Mouse (Mus musculus) Muller cell, postnatal 12 days (primary cell): ENCODE measurements at regions not wholly inside any gene's neighbourhood (a gene's known extent, or its start where the extent isn't known, plus 50 kb on each side); places are given as distances from the start of the nearest gene placed in this dataset.
"Not testable (repeated sequence)": the region's sequence is repeated elsewhere in the genome, so short reads cannot be mapped to it uniquely, and the experiment has no call there.

ENCODE experiments used
- DNase-seq: peaks from one replicate; pipeline ENCODE4 v3.0.0-alpha.2; 2015; ENCODE audit errors: inconsistent ontology term

GRCm38 (mm10) chr2:3864872-3865271 lies 152.6 kb upstream of the Frmd4a start:
- no peak for DNase-seq

- DNase-seq = not testable (repeated sequence)
Observed at GRCm38 (mm10) chr2:3866736-3867135, 150.8 kb upstream of the Frmd4a start.

GRCm38 (mm10) chr2:3869701-3870100 lies 147.8 kb upstream of the Frmd4a start:
- DNase-seq = no peak

- DNase-seq = no peak
Observed at GRCm38 (mm10) chr2:3871748-3872147, 145.8 kb upstream of the Frmd4a start.

- no peak for DNase-seq
Observed at GRCm38 (mm10) chr2:3887000-3887399, 130.5 kb upstream of the Frmd4a start.

- peak; percentile 48 for DNase-seq
Observed at GRCm38 (mm10) chr2:3887845-3888433, 129.6 kb upstream of the Frmd4a start.

GRCm38 (mm10) chr2:3889381-3889780 lies 128.1 kb upstream of the Frmd4a start:
- no peak for DNase-seq

- DNase-seq = no peak
Observed at GRCm38 (mm10) chr2:3890462-3890861, 127.1 kb upstream of the Frmd4a start.

GRCm38 (mm10) chr2:3907026-3907425 lies 110.5 kb upstream of the Frmd4a start:
- DNase-seq = no peak

GRCm38 (mm10) chr2:3908192-3908591 lies 109.3 kb upstream of the Frmd4a start:
- DNase-seq = no peak

- no peak for DNase-seq
Observed at GRCm38 (mm10) chr2:3910086-3910891, 107.2 kb upstream of the Frmd4a start.

- DNase-seq = no peak
Observed at GRCm38 (mm10) chr2:3915141-3915540, 102.4 kb upstream of the Frmd4a start.

GRCm38 (mm10) chr2:3916365-3916764 lies 101.2 kb upstream of the Frmd4a start:
- no peak for DNase-seq

GRCm38 (mm10) chr2:3918156-3918555 lies 99.4 kb upstream of the Frmd4a start:
- DNase-seq = no peak

GRCm38 (mm10) chr2:3919893-3920292 lies 97.6 kb upstream of the Frmd4a start:
- no peak for DNase-seq

GRCm38 (mm10) chr2:3921084-3921483 lies 96.4 kb upstream of the Frmd4a start:
- DNase-seq = not testable (repeated sequence)

GRCm38 (mm10) chr2:3922739-3923138 lies 94.8 kb upstream of the Frmd4a start:
- DNase-seq = no peak

- no peak for DNase-seq
Observed at GRCm38 (mm10) chr2:3924696-3925095, 92.8 kb upstream of the Frmd4a start.

- DNase-seq = no peak
Observed at GRCm38 (mm10) chr2:3925199-3925598, 92.3 kb upstream of the Frmd4a start.

- DNase-seq = no peak
Observed at GRCm38 (mm10) chr2:3926129-3926528, 91.4 kb upstream of the Frmd4a start.

- DNase-seq = no peak
Observed at GRCm38 (mm10) chr2:3927141-3927810, 90.2 kb upstream of the Frmd4a start.

GRCm38 (mm10) chr2:3927853-3928252 lies 89.7 kb upstream of the Frmd4a start:
- peak; percentile 9 for DNase-seq

GRCm38 (mm10) chr2:3930650-3931049 lies 86.9 kb upstream of the Frmd4a start:
- DNase-seq = no peak
